Mouse (Mus musculus) lung, postnatal 0 days (tissue): Measurements from ENCODE around the gene Uvrag.

Source experiments
- CTCF ChIP-seq: IDR thresholded peaks from 2 replicates; pipeline ENCODE4 v1.5.1; 2016; ENCODE audit warnings: antibody characterized with exemption, mild to moderate bottlenecking
- EP300 ChIP-seq: IDR thresholded peaks from 2 replicates; pipeline ENCODE4 v1.6.1; 2016; ENCODE audit warnings: antibody characterized with exemption, mild to moderate bottlenecking, control low read depth

DNA sequence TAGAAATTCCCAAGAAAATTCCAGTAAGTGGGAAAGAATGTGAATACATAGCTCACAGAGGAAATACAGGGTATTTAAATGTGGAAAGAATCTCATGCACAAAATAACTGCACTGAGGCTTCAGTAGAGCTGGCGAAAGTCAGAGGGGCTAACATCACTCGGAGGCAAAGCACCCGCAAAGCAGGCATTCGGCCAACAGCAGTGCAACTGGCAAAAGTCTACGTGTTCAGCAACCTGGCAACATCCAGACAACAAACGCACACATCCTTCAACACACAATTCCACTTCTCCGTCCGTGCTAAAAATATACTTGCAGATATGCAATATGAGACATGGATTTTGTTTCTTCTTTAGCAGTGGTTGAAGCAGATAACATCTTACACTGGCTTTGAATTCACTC is 14.9 kb downstream of the Uvrag start:
- TF ChIP-seq CTCF: no peak
- no peak for TF ChIP-seq EP300
